Mouse (Mus musculus) neutrophil, adult 59 days (primary cell): ENCODE measurements around the gene Dnah17. TPM values are rescaled to one million over a fixed set of nuclear protein-coding genes. Genes with fewer than 3 reads are reported as not detected.

Experiments
- total RNA-seq, 2 experiments: library from RNA; stranded (reverse); gene quantifications; 1 replicate in 1 of 2; 2 replicates in 1 of 2; pipeline ENCODE4 v1.2.4; 2023

The Dnah17 gene
- under 1 TPM; 0.09 to 0.16 TPM for total RNA-seq

GRCm38 (mm10) chr11:118130534-118130933, at the start of gene Dnah17:
Gene Dnah17 (minus strand): TSS chr11:118130634.

GRCm38 (mm10) chr11:117986126-117987031, 144.1 kb downstream of the Dnah17 start, which contains the start of gene Pgs1:
Gene Pgs1 (plus strand): TSS chr11:117986292.

Other genes starting within 250 kb of the Dnah17 start
- 10 to 100 TPM; 28.6 to 40.3 TPM for gene Socs3, start 160.6 kb downstream of the Dnah17 start, total RNA-seq
- gene Pgs1, start 144.3 kb downstream of the Dnah17 start, total RNA-seq = 10 to 100 TPM; 85.9 to 87.7 TPM
- 10 to 100 TPM; 41.0 to 42.1 TPM for gene Cyth1, start 118.0 kb upstream of the Dnah17 start, total RNA-seq
- 10 to 100 TPM; 11.8 to 12.3 TPM for gene Usp36, start 159.6 kb upstream of the Dnah17 start, total RNA-seq
- gene Cep295nl, start 211.9 kb upstream of the Dnah17 start, total RNA-seq = 10 to 100 TPM; 12.7 to 14.2 TPM
- 100 to 1,000 TPM; 110 to 131 TPM for gene Timp2, start 225.1 kb upstream of the Dnah17 start, total RNA-seq